Mouse (Mus musculus) cortical plate, adult 2 months (tissue): Measurements from ENCODE around the gene Zfp93. TPM values are rescaled to one million over a fixed set of nuclear protein-coding genes. Genes with fewer than 3 reads are reported as not detected.
"Not testable (repeated sequence)": the region's sequence is repeated elsewhere in the genome, so short reads cannot be mapped to it uniquely, and the experiment has no call there.

Experiments used
- H3K27ac ChIP-seq: fragments of 200-500 bp; 2 replicates; pipeline ENCODE4 v1.5.1; 2012; ENCODE audit warnings: low read length, control low read depth, inconsistent platforms; ENCODE audit not compliant: insufficient read depth
- H3K4me1 ChIP-seq: fragments of 200-500 bp; 2 replicates; pipeline ENCODE4 v1.6.1; 2011; ENCODE audit warnings: low read length; ENCODE audit not compliant: control insufficient read depth, insufficient read depth
- H3K4me3 ChIP-seq: fragments of 200-500 bp; 2 replicates; pipeline ENCODE4 v1.5.1; 2011; ENCODE audit warnings: mild to moderate bottlenecking, low read length, control low read depth; ENCODE audit not compliant: insufficient read depth
- CTCF ChIP-seq: fragments of 200-500 bp; IDR thresholded peaks from 2 replicates; pipeline ENCODE4 v1.5.1; 2011; ENCODE audit warnings: mild to moderate bottlenecking, control low read depth, low read length; ENCODE audit not compliant: insufficient read depth; ENCODE audit errors: extremely low read depth
- POLR2A ChIP-seq: fragments of 200-500 bp; IDR thresholded peaks from 2 replicates; pipeline ENCODE4 v1.6.1; 2011; ENCODE audit warnings: mild to moderate bottlenecking, low read length, control low read depth; ENCODE audit not compliant: insufficient read depth; ENCODE audit errors: extremely low read depth
- polyA plus RNA-seq: library from polyadenylated mRNA; depleted of rRNA; stranded (reverse); fragments of >200 nt; gene quantifications from 2 replicates; pipeline ENCODE4 v1.2.3, GENCODE M21; 2012

Gene Zfp93
- polyA plus RNA-seq, 1 experiment = 9.2 TPM

DNA sequence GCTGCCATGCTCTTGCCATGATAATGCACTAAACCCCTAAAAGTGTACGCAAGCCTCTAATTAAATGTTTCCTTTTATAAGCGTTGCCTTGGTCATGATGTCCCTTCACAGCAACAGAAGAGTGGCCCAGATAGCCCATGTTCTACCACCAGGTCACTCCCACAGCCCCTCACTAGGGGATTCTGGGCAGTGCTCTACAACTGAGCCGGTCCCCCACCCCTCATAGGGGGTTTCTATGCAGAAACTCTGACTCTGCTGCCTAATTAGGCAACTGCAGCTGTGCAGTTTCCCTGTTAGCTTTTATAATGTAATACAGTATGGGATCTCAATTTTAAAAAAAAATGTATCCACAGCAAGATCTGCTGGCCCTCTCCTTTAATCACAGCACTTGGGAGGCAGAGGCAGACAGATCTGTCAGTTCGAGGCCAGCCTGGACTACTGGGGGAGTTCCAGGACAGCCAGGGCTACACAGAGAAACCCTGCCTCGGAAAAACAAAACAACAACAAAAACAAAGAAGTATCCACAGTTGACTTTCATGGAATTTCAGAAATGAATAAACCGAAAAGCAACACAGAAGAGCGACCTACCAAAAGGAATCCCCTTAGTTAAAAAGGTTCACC lies 443 bp upstream of the Zfp93 start:
- peak overlapping the region; percentile 52 for H3K4me3 ChIP-seq
- H3K27ac ChIP-seq = no peak overlapping the region
- H3K4me1 ChIP-seq = no peaks in the 10 kb centered on the region
- TF ChIP-seq POLR2A = no peak
- no peak for TF ChIP-seq CTCF

GRCm38 (mm10) chr7:24271191-24271590 lies 971 bp downstream of the Zfp93 start:
- no peak overlapping the region for H3K27ac ChIP-seq
- H3K4me3 ChIP-seq = no peak overlapping the region
- no peaks in the 10 kb centered on the region for H3K4me1 ChIP-seq
- no peak for TF ChIP-seq POLR2A
- TF ChIP-seq CTCF = no peak

DNA sequence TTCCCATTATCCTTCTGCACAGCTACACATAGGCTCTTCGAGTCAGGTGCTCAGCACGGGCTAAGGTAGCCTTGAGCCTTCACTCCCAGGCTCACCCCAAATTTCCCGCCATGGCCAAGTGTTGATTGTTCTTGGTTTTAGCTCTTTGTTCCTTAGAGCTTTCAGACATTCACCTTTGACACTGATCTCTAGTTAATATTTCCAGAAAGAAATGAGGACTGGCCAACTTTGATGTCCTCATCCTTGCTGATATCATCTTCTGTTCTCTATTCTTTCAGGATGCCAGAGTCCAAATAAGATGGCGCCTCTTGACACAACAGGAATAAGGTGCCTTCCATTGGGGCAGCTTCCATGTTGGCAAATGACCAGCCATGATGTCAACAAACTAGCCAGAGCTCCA lies 4.2 kb downstream of the Zfp93 start:
- TF ChIP-seq CTCF (no peak), POLR2A (no peak)

DNA sequence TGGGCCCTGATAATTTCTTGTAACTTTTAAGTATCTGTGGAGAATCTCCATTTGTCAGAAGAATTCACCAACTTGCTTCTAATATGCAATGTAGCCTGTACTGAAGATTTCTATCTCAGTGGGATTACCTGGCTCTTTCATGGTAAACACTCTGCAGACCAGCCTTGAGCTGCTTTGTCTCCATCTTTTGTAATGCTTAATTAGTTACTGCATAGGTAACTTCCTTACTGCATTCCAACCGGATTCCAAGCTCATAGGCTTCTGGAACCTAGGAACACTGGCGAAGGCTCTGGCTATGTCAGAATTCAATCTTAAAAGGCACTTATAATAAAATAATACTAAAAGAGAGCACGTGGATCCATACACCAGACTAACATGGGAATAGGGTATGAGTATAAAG lies 8.6 kb downstream of the Zfp93 start:
- H3K4me3 ChIP-seq, H3K4me1 ChIP-seq, H3K27ac ChIP-seq: not testable (repeated sequence)

More for the DNA sequence above, 4.2 kb downstream of the Zfp93 start:
- Histone ChIP-seq H3K4me3 (no peak overlapping the region), H3K27ac (no peak overlapping the region), H3K4me1 (no peaks in the 10 kb centered on the region)

DNA sequence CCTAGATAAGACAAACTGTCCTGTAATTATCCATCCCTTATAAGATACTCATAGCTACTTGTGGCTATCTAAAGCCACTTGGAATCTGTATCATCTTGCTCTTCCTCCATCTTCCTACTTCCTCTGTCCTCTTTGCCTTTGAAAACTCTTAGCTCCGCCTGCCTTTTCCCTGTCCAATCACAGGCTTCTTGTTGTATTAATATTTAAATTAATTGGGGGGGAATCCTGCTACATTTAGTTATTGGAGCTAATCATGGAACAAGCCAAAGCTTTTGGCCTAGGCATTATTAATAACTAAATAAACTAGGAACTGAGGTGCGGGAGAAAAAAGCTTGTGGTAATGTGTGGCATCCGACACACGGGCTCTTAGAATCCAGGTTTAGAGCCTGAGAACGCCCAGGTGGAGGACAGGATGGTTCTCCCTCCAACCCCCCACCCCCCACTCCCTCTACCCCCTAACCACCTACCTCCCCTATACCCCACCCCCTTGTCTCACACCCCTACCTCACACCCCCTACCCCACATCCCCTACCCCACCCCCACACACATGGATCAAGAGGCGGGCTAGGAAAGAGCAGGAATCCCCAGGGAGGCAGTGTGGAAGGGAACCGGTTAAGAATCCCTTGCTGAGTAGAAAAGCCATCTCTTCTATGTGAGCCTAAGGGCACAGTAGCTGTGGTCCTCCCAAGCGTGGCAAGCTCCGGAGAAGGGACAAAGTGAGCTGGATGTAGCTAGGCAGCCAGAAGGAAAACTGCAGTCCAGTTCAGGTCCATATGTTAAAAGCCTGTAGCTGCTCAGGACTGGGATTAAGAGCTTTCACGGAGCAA lies 10.0 kb downstream of the Zfp93 start:
- Histone ChIP-seq H3K27ac (no peak overlapping the region), H3K4me1 (no peaks in the 10 kb centered on the region), H3K4me3 (no peak overlapping the region)
- no peak for TF ChIP-seq POLR2A
- TF ChIP-seq CTCF = no peak

DNA sequence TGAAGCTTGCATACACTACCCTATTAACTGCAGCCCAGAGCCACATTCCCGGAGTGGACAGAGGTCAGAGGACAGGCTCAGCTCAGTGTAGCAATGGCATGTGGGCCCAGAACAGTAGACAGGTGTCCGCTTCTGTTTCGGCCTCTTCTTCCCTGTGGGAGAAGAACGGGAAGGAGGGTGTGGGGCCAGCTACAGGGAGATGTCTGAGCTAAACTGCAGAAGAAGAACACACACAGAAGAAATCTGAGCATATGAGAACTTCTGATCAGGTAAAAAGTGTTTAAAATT lies 10.6 kb downstream of the Zfp93 start:
- no peaks in the 10 kb centered on the region for H3K4me1 ChIP-seq
- no peak overlapping the region for H3K27ac ChIP-seq
- H3K4me3 ChIP-seq = no peak overlapping the region
- no peak for TF ChIP-seq POLR2A
- no peak for TF ChIP-seq CTCF

DNA sequence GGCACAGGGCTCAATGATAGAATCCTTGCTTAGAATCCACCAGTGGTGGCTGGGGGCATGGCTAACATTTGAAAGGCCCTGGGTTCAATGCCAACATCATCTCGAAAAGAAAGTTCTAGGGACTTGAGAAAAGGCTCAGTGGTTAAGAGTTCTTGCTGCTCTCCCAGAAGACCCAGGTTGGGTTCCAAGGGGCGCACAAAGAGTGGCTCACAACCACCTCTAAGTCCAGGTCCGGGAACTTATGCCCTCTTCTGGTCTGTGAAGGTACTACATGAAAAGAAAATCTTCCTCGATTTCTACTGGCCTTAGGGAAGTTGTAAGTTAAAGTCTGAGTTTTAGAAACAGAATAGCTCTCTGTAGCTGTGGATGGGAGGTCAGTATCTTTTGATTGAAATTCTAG lies 15.9 kb downstream of the Zfp93 start:
- TF ChIP-seq POLR2A (no peak), CTCF (0 out of 2 replicates have a peak, but pooled peaks have one; percentile 4)
- Histone ChIP-seq H3K4me1 (no peaks in the 10 kb centered on the region), H3K4me3 (no peak overlapping the region), H3K27ac (no peak overlapping the region)

GRCm38 (mm10) chr7:24286916-24287315 lies 16.7 kb downstream of the Zfp93 start:
- Histone ChIP-seq H3K4me1 (no peaks in the 10 kb centered on the region), H3K4me3 (no peak overlapping the region), H3K27ac (no peak overlapping the region)
- TF ChIP-seq CTCF (no peak), POLR2A (no peak)

- Histone ChIP-seq H3K27ac (no peak overlapping the region), H3K4me1 (no peaks in the 10 kb centered on the region), H3K4me3 (no peak overlapping the region)
- TF ChIP-seq CTCF (no peak), POLR2A (no peak)
These were observed 17.4 kb downstream of the Zfp93 start for GRCm38 (mm10) chr7:24287670-24288069.

DNA sequence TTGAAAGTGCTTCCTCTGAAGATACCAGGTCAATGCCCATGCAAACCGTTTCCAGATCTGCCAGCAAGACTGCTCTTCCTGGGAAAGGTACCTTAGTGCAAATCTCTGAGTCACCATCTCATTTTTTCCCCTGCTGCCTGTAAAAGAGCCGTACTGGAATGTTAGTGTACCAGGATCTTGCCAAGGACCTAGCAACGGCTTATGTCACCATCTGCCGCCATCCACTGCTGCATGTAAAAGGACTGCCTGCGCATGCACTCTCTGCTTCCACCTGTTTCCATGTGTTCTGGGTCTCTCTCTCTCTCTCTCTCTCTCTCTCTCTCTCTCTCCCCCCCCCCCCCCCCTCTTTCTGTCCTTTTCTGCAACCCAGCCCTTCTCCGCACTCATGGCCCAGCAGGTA lies 18.3 kb downstream of the Zfp93 start:
- H3K27ac ChIP-seq = no peak overlapping the region
- H3K4me3 ChIP-seq = no peak overlapping the region
- H3K4me1 ChIP-seq = no peaks in the 10 kb centered on the region
- TF ChIP-seq POLR2A (no peak), CTCF (no peak)
